Mouse (Mus musculus) adrenal gland, postnatal 36 days (tissue): ENCODE results near the gene Casp3. TPM values are rescaled to one million over a fixed set of nuclear protein-coding genes. Genes with fewer than 3 reads are reported as not detected.
"Not testable (repeated sequence)": the region's sequence is repeated elsewhere in the genome, so short reads cannot be mapped to it uniquely, and the experiment has no call there.

Source experiments
- DNase-seq, 2 experiments: peaks; one replicate each; pipeline ENCODE4 v3.0.0; 2021; ENCODE audit warnings: mixed read lengths in 1 of 2
- long read RNA-seq, 2 experiments: library from polyadenylated mRNA; stranded (forward); transcript quantifications; one replicate each; pipeline ENCODE4 v2.0.0; 2021; ENCODE audit warnings: borderline sequencing depth in 2 of 2
- total RNA-seq, 2 experiments: library from RNA; stranded (reverse); gene quantifications; 2 replicates each; pipeline ENCODE4 v1.2.3; 2021

Gene Casp3
- 10 to 100 TPM; 17.3 to 22.4 TPM for total RNA-seq
- long read RNA-seq, experiment 1, transcript Casp3-204 (7 exons, 2,601 nt): major isoform, 10 of 23 reads
- long read RNA-seq, experiment 1, transcript Casp3-201 (7 exons, 1,520 nt): minor isoform, 5 of 23 reads
- long read RNA-seq, experiment 1, partial matches to known transcripts: 2 of 23 reads
- long read RNA-seq, experiment 1, other reads (novel, unspliced or antisense): 5 of 23 reads
- long read RNA-seq, experiment 2, transcript Casp3-204 (7 exons, 2,601 nt): major isoform, 6 of 9 reads
- long read RNA-seq, experiment 2, partial matches to known transcripts: 2 of 9 reads
- long read RNA-seq, experiment 2, other reads (novel, unspliced or antisense): 1 of 9 reads

- peak; percentile 97 to 99 for DNase-seq
Observed at GRCm38 (mm10) chr8:46616879-46617689, at the start of gene Casp3, which contains the start of gene Primpol. Gene Casp3, plus strand, starts transcription at chr8:46617291. Gene Primpol, minus strand, starts transcription at chr8:46617212.

GRCm38 (mm10) chr8:46567946-46568345 is 49.1 kb upstream of the Casp3 start:
- no peak for DNase-seq

GRCm38 (mm10) chr8:46568942-46569341 is 48.1 kb upstream of the Casp3 start:
- no peak for DNase-seq

- no peak for DNase-seq
Observed at GRCm38 (mm10) chr8:46569659-46570441, 47.2 kb upstream of the Casp3 start.

GRCm38 (mm10) chr8:46570673-46571072 is 46.4 kb upstream of the Casp3 start:
- DNase-seq: no peak

- no peak for DNase-seq
Observed at GRCm38 (mm10) chr8:46573446-46573845, 43.6 kb upstream of the Casp3 start.

- no peak for DNase-seq
Observed at GRCm38 (mm10) chr8:46573964-46574363, 43.1 kb upstream of the Casp3 start.

- DNase-seq: no peak
Observed at GRCm38 (mm10) chr8:46578794-46579193, 38.3 kb upstream of the Casp3 start.

- not testable (repeated sequence) for DNase-seq
Observed at GRCm38 (mm10) chr8:46584328-46584727, 32.8 kb upstream of the Casp3 start.

- no peak for DNase-seq
Observed at GRCm38 (mm10) chr8:46585576-46585975, 31.5 kb upstream of the Casp3 start.

GRCm38 (mm10) chr8:46587911-46588310 is 29.2 kb upstream of the Casp3 start:
- DNase-seq: no peak

GRCm38 (mm10) chr8:46588663-46589062 is 28.4 kb upstream of the Casp3 start:
- no peak for DNase-seq

- DNase-seq: no peak
Observed at GRCm38 (mm10) chr8:46593067-46593466, 24.0 kb upstream of the Casp3 start.

- no peak for DNase-seq
Observed at GRCm38 (mm10) chr8:46593772-46594171, 23.3 kb upstream of the Casp3 start.

GRCm38 (mm10) chr8:46595593-46595992 is 21.5 kb upstream of the Casp3 start:
- DNase-seq: peak in 1 of 2 experiments; percentile 35

- no peak for DNase-seq
Observed at GRCm38 (mm10) chr8:46596530-46596929, 20.6 kb upstream of the Casp3 start.

- peak in 1 of 2 experiments; percentile 35 for DNase-seq
Observed at GRCm38 (mm10) chr8:46597411-46597810, 19.7 kb upstream of the Casp3 start.

GRCm38 (mm10) chr8:46598114-46598513 is 19.0 kb upstream of the Casp3 start:
- peak in 1 of 2 experiments; percentile 19 for DNase-seq

- no peak for DNase-seq
Observed at GRCm38 (mm10) chr8:46598753-46599152, 18.3 kb upstream of the Casp3 start.

GRCm38 (mm10) chr8:46599314-46599904 is 17.7 kb upstream of the Casp3 start:
- DNase-seq: no peak

GRCm38 (mm10) chr8:46600959-46601707 is 16.0 kb upstream of the Casp3 start:
- no peak for DNase-seq
